Comparison of ENCODE assay signal across 9 mouse cellular contexts in genomic region chr6:4504603-4505131, GRCm38 (mm10). TPM values are rescaled to one million over a fixed set of nuclear protein-coding genes. Genes with fewer than 3 reads are reported as not detected.
A peak's percentile ranks its signal among the peaks of the same experiment; 100 is the strongest.
DNase-seq lines count a peak whose midpoint lies in the region; ATAC-seq and TF ChIP-seq lines count a peak whose summit lies in the region.
"Had no signal": no experiment of that assay in that cellular context is flagged by ENCODE, and none has a peak within 500 bp of the region (broad histone marks: within the 10 kb centered on the region; RNA-seq: fewer than 3 reads in every experiment).

Gene Col1a2 (plus strand): TSS chr6:4504814.

- H3K4me2 ChIP-seq in kidney, postnatal 0 days (ENCODE audit: low read length), result peak within 1 kb of the TSS; percentile 63
- peak within 1 kb of the TSS; percentile 61 for H3K4me2 ChIP-seq in intestine, postnatal 0 days (replicated peaks; ENCODE audit: low read depth)
- H3K4me2 ChIP-seq in midbrain, postnatal 0 days (ENCODE audit: low read depth, low read length, poor library complexity, severe bottlenecking), result peak within 1 kb of the TSS; percentile 72

- H3K36me3 ChIP-seq in kidney, postnatal 0 days (ENCODE audit: insufficient read depth, low read length), result no peaks in the 10 kb centered on the region
- H3K36me3 ChIP-seq in intestine, postnatal 0 days (ENCODE audit: control insufficient read depth, insufficient read depth), result no peaks in the 10 kb centered on the region
- no peaks in the 10 kb centered on the region for H3K36me3 ChIP-seq in midbrain, postnatal 0 days (ENCODE audit: insufficient read depth, low read length)

- DNase-seq in kidney, postnatal 0 days (ENCODE audit: low spot score), result no peak
- DNase-seq in kidney, postnatal 25 days, result no peak
- DNase-seq in adrenal gland, postnatal 36 days, result no peak
- no peak for DNase-seq in gastrocnemius, postnatal 14 days
- no peak for DNase-seq in midbrain, postnatal 0 days (ENCODE audit: low spot score)
- no peak for DNase-seq in T-cell, adult 2 months (ENCODE audit: low spot score)
- DNase-seq in cerebellum, postnatal 4 days (ENCODE audit: low spot score in 2 of 2), result no peak

- no peak for ATAC-seq in kidney, postnatal 0 days (replicated peaks; ENCODE audit: low FRiP score, low read depth)
- ATAC-seq in intestine, postnatal 0 days, result no peak
- ATAC-seq in midbrain, postnatal 0 days (ENCODE audit: low FRiP score), result no peak

- H3K27ac ChIP-seq in kidney, postnatal 0 days, result peak within 1 kb of the TSS; percentile 71
- H3K27ac ChIP-seq in intestine, postnatal 0 days (ENCODE audit: low read depth, low read length), result peak within 1 kb of the TSS; percentile 55
- no peak within 1 kb of the TSS for H3K27ac ChIP-seq in midbrain, postnatal 0 days (ENCODE audit: low read depth, low read length)

- no peaks in the 10 kb centered on the region for H3K27me3 ChIP-seq in kidney, postnatal 0 days (ENCODE audit: insufficient read depth, low read length)
- 0 out of 2 replicates have a peak, but pooled peaks cover 3% of the 10 kb centered on the region for H3K27me3 ChIP-seq in intestine, postnatal 0 days (replicated peaks; ENCODE audit: control insufficient read depth, insufficient read depth, low read length)
- peaks cover 10% of the 10 kb centered on the region; the same call in 1 of the 2 replicates for H3K27me3 ChIP-seq in midbrain, postnatal 0 days (ENCODE audit: insufficient read depth, low read length)

- no peak for TF ChIP-seq CTCF in kidney, postnatal 0 days (IDR thresholded peaks at IDR 0.05; ENCODE audit: low read depth)
- no peak for TF ChIP-seq CTCF in intestine, postnatal 0 days (IDR thresholded peaks at IDR 0.05; ENCODE audit: low read depth)
- TF ChIP-seq CTCF in midbrain, postnatal 0 days (IDR thresholded peaks at IDR 0.05), result no peak

- no peaks in the 10 kb centered on the region for H3K4me1 ChIP-seq in kidney, postnatal 0 days (replicated peaks; ENCODE audit: insufficient read depth, low read length)
- H3K4me1 ChIP-seq in intestine, postnatal 0 days (replicated peaks; ENCODE audit: control insufficient read depth, insufficient read depth, low read length), result no peaks in the 10 kb centered on the region
- H3K4me1 ChIP-seq in midbrain, postnatal 0 days (ENCODE audit: insufficient read depth, low read length), result peaks cover 8% of the 10 kb centered on the region

- no peaks in the 10 kb centered on the region for H3K9me3 ChIP-seq in kidney, postnatal 0 days (replicated peaks; ENCODE audit: low read length)
- no peaks in the 10 kb centered on the region for H3K9me3 ChIP-seq in intestine, postnatal 0 days (ENCODE audit: control insufficient read depth)
- H3K9me3 ChIP-seq in midbrain, postnatal 0 days (ENCODE audit: low read length), result no peaks in the 10 kb centered on the region

- WGBS in kidney, postnatal 0 days, result 18% methylated on average over 2 of the region's 3 CpGs
- 11% methylated on average over 3 of the region's 3 CpGs for WGBS in intestine, postnatal 0 days
- 41% methylated on average over 2 of the region's 3 CpGs for WGBS in midbrain, postnatal 0 days

- intact Hi-C loops in gastrocnemius, postnatal 14 days (cut with DNase I; ENCODE audit: low total_unique reads), result no loop called here

- H3K9ac ChIP-seq in kidney, postnatal 0 days (ENCODE audit: low read depth, low read length), result peak within 1 kb of the TSS; percentile 48
- peak within 1 kb of the TSS; percentile 49; the same call in 1 of the 2 replicates for H3K9ac ChIP-seq in intestine, postnatal 0 days (ENCODE audit: low read depth, low read length)
- H3K9ac ChIP-seq in midbrain, postnatal 0 days (replicated peaks; ENCODE audit: low read length, poor library complexity, severe bottlenecking), result 0 out of 2 replicates have a peak within 1 kb of the TSS, but pooled peaks have one; percentile 24

- H3K4me3 ChIP-seq in kidney, postnatal 0 days (replicated peaks; ENCODE audit: low read depth, low read length), result peak within 1 kb of the TSS; percentile 41
- peak within 1 kb of the TSS; percentile 41 for H3K4me3 ChIP-seq in intestine, postnatal 0 days (ENCODE audit: low read depth, low read length)
- H3K4me3 ChIP-seq in midbrain, postnatal 0 days (ENCODE audit: low read depth, low read length), result peak within 1 kb of the TSS; percentile 30

RNA-seq across cellular contexts. Expression of gene Col1a2, which starts in this region (rescaled TPM):
- polyA plus RNA-seq in kidney, postnatal 0 days (2015; fragmentation: Nextera tagmentation; extraction: Ambion mirVana), result 306 and 344 TPM in 2 replicates
- 100 to 1,000 TPM; 123 to 220 TPM for total RNA-seq in adrenal gland, postnatal 36 days (2021)
- total RNA-seq in gastrocnemius, postnatal 14 days (2021), result 1,000 to 10,000 TPM; 2,080 to 2,296 TPM
- polyA plus RNA-seq in intestine, postnatal 0 days (2015; fragmentation: Nextera tagmentation; extraction: Ambion mirVana), result 193 and 200 TPM in 2 replicates
- 93.7 and 128 TPM in 2 replicates for total RNA-seq in midbrain, postnatal 0 days (2014; rRNA removed)
- 63.5 and 67.5 TPM in 2 replicates for polyA plus RNA-seq in midbrain, postnatal 0 days (2015; fragmentation: Nextera tagmentation; extraction: Ambion mirVana)
- total RNA-seq: MEL had no signal

Comparison
In these comparisons a context has a peak if more than half of its experiments do, and no peak if none do; other contexts are left out.
1. RNA of gene Col1a2 (total RNA-seq): 2,080 to 2,296 TPM in gastrocnemius, postnatal 14 days; 123 to 220 TPM in adrenal gland, postnatal 36 days and 93.7 to 128 TPM in midbrain, postnatal 0 days; every median in the first group is over 4 times any median in the second.
2. Peak in every context shown above with its lines, with median percentiles within 50 percentile points of each other: H3K4me2 ChIP-seq, H3K4me3 ChIP-seq and H3K9ac ChIP-seq.